Mouse (Mus musculus): Measurements from ENCODE around the gene Fitm1. TPM values are rescaled to one million over a fixed set of nuclear protein-coding genes. Genes with fewer than 3 reads are reported as not detected.
A peak's percentile ranks its signal among the peaks of the same experiment; 100 is the strongest.

The Fitm1 gene
- total RNA-seq, 2 experiments from 2014 or later: 172 to 176 TPM

DNA sequence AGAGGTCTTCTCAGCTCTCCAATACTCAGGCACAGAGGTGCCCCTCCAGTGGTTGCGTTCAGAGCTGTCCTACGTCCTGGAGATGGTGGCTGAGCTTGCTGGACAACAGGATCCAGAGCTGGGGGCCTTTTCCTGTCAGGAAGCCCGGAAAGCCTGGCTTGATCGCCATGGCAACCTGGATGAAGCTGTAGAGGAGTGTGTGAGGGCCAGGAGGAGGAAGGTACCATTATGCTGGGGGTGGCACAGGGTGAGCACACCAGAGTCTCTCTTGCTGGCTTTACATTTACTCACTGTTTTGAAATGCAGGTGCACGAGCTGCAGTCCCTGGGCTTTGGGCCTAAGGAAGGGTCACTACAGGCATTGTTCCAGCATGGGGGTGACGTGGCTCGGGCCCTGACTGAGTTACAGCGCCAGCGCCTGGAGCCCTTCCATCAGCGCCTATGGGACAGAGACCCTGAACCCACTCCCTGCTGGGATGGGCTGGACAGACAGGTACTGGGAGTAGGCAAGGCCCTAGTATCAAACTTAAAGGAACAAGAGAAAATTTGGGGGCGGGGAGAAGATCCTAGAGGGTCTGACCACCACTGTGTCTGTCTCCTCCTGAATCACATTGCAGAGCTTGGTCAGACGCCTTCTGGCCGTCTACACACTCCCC, 20.7 kb downstream of the Fitm1 start:
- DNase-seq: no peak

DNA sequence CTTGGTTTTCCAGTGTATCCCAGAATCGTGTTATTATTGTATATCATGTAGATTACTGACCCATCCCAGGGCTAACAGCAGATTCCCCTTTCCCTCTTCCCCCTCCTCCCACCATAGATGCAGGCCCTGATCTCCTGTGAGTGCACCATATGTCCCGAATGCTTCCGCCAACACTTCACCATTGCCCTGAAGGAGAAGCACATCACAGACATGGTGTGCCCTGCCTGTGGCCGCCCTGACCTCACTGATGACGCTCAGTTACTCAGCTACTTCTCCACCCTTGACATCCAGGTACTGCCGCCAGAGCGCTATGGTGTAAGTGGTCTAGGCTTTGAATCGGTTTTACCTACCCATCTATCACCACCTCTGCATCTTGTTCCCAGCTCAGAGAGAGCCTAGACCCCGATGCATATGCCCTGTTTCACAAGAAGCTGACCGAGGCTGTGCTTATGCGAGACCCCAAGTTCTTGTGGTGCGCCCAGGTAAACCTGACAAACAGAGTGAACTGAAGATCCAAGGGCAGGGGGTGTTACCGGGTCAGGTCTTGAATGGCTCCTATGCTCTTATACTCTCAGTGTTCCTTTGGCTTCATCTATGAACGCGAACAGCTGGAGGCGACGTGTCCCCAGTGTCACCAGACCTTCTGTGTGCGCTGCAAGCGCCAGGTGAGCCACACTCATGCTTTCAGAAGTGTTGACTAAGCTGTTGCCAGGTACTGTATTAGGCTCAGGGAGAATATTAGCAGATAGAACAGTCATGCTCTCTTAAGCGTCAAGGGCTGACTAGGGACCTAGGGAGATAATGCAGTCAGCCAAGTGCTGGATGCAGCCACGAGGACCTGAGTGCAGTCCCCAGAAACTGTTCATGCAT, 23.3 kb downstream of the Fitm1 start:
- DNase-seq: no peak

- DNase-seq: no peak
Observed at GRCm38 (mm10) chr14:55603271-55603632, 27.8 kb downstream of the Fitm1 start, which contains the start of gene Irf9. Gene Irf9 (plus strand): TSS chr14:55603571.

DNA sequence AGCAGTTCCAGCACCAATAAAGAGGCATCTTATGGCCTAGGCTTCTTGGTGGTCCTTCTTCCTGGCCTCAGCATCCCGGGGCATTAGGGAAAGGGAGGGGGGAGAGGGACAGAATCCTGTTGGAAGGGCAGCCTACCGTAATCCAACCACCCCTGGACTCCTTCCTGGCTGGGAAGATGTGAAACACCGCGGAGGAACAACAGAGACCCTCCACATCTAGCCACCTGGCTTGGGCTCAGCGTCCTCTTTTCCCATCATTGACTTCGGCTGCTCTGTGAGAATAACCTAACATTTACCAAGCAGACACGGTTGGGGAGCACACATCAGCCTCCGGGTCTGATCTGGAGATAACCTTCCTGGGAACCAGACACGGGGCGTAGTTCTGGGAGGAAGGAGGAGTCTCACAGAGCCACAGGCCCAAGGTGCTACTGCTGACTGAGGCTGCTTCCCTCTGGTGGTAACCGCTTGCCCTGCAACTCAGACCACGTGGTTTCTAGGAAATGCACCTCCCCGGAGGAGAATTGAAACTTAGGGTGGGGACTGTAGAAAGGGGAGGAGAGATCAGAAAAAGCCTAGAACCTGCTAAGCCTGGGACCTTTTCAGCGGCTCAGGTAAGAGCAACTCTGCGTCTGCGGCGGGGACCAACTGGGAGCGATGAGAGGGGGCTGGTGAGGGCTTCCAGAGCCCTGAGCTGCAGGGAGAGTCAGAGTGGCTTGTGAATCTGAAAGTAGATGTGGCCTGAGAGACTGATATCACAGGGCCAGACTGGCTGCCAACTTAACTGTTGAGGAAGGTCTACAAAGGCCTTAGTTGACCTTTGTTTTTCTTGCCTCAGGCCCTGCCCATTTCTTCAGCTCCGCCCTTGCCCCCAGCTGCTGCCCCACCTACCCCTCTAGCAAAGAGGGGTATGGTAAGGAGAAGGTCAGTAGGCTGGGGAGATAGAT, 28.5 kb downstream of the Fitm1 start:
- peak; percentile 94 to 96 for DNase-seq

GRCm38 (mm10) chr14:55604823-55605222, 29.4 kb downstream of the Fitm1 start:
- no peak for DNase-seq

GRCm38 (mm10) chr14:55605743-55606459, 30.5 kb downstream of the Fitm1 start:
- no peak for DNase-seq

DNA sequence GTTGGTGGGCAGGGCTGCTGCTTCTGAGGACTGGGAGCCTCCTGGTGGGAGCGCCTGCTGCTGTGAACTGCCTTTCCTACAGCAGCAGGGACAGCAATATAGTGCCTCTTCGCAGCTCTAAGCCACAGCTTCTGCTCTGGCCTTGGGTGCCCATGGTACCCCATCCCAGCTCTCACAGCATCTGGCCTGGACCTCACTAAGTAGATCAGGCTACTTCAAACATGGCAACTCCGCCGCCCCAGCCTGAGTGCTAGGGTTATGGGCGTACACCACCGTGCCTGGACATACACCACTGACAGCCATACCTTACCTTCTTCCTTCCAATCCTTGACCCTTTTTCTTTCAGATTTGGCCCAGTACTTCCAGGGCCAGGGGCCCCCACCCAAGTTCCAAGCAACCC, 32.9 kb downstream of the Fitm1 start:
- no peak for DNase-seq

GRCm38 (mm10) chr14:55613346-55613745, 37.9 kb downstream of the Fitm1 start:
- DNase-seq: no peak

DNA sequence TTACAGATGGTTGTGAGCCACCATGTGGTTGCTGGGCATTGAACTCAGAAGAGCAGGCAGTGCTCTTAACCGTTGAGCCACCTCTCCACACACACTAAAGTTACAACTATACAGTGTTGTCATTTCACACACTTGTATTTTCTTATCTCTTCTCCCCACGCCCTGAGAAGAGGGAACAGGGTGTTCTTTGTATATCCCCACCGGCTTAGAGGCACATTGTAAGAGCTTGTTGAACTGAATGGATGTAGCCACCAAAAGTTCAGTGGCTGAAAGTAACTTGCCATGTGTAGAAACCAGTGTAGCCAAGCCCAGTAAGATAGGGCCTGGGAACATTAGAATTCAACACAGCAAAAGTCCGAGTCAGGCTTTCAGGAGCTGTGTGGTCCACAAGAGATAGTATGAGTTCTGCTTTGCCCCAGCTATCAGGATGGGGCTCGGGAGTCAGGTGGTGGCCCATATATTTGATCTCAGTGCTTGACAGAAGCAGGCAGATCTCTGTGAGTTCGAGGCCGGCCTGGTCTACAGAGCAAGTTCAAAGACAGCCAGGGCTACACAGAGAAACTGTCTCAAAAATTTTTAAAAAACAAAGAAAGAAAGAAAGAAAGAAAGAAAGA, 39.3 kb downstream of the Fitm1 start:
- no peak for DNase-seq

DNA sequence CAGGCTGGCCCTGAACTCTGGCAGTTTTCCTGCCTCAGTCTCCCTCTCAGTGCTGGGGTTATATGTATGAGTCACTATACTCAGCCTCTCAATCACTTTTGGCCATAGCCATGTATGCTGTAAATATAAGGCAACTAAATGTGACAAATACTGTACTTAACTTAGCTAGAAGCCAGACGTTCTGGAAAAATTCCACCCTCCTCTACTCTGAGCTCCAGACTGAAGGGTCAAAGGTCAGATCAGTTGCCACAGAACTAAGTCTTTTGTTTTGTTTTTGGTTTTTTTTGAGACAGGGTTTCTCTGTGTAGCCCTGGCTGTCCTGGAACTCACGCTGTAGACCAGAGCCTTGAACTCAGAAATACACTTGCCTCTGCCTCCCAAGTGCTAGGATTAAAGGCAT, 40.5 kb downstream of the Fitm1 start:
- DNase-seq: no peak

DNA sequence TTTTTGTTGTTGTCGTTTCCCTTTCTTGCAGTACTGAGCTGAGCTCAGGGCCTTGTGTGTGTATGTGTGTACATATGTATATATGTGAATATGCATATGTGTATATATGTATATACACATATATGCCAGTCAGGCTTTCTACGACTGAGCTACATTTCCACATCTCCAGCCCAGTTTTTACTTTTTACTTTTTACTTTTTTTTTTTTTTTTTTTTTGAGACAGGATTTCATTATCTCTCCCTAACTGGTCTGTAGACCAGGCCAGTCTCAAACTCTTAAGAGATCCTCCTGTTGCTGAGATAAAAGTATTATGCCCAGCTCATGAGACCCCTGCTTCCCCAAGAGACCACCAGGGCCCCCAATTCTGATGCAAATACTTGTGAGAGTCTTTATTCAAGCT, 41.4 kb downstream of the Fitm1 start:
- no peak for DNase-seq

GRCm38 (mm10) chr14:55617822-55618221, 42.4 kb downstream of the Fitm1 start, which contains the start of gene Rec8:
Gene Rec8 (plus strand): TSS chr14:55618037.
- peak in 1 of 2 experiments; percentile 18 for DNase-seq

- DNase-seq: no peak
Observed at GRCm38 (mm10) chr14:55618486-55619195, 43.2 kb downstream of the Fitm1 start.

Other genes with a start within 250 kb of the Fitm1 start
- gene Dhrs4, start 96.9 kb upstream of the Fitm1 start, total RNA-seq (2021): 100 to 1,000 TPM; 127 to 134 TPM
- gene Carmil3, start 85.0 kb upstream of the Fitm1 start, total RNA-seq (2021): 1 to 10 TPM; 2.5 to 3.4 TPM
- gene Cpne6, start 65.2 kb upstream of the Fitm1 start, total RNA-seq (2021): not detected
- not detected for gene Nrl, start 50.6 kb upstream of the Fitm1 start, total RNA-seq (2021)
- gene Pck2, start 35.4 kb upstream of the Fitm1 start, total RNA-seq (2021): 1 to 10 TPM; 8.3 to 9.4 TPM
- gene Dcaf11, start 15.6 kb upstream of the Fitm1 start, total RNA-seq (2021): 100 to 1,000 TPM; 147 to 152 TPM
- gene A730061H03Rik, start 15.2 kb upstream of the Fitm1 start, total RNA-seq (2021): not detected
- 100 to 1,000 TPM; 276 to 319 TPM for gene Psme1, start 2.5 kb downstream of the Fitm1 start, total RNA-seq (2021)
- gene Emc9, start 9.7 kb downstream of the Fitm1 start, total RNA-seq (2021): 10 to 100 TPM; 66.8 to 70.0 TPM
- 100 to 1,000 TPM; 142 to 145 TPM for gene Psme2, start 15.5 kb downstream of the Fitm1 start, total RNA-seq (2021)
- 10 to 100 TPM; 25.4 to 29.9 TPM for gene Rnf31, start 16.1 kb downstream of the Fitm1 start, total RNA-seq (2021)
- 10 to 100 TPM in 1 of 2 experiments, 1 to 10 TPM in 1; 8.9 to 11.0 TPM for gene Irf9, start 28.0 kb downstream of the Fitm1 start, total RNA-seq (2021)
- under 1 TPM; 0.22 to 0.62 TPM for gene Rec8, start 42.4 kb downstream of the Fitm1 start, total RNA-seq (2021)
- gene Ipo4, start 60.3 kb downstream of the Fitm1 start, total RNA-seq (2021): 10 to 100 TPM; 51.3 to 64.8 TPM
- 1 to 10 TPM; 1.4 to 2.3 TPM for gene Gm49378, start 62.3 kb downstream of the Fitm1 start, total RNA-seq (2021)
- gene Tm9sf1, start 68.2 kb downstream of the Fitm1 start, total RNA-seq (2021): 10 to 100 TPM; 39.7 to 42.3 TPM
- under 1 TPM; 0.42 to 0.54 TPM for gene Tssk4, start 74.6 kb downstream of the Fitm1 start, total RNA-seq (2021)
- gene Mdp1, start 84.9 kb downstream of the Fitm1 start, total RNA-seq (2021): 10 to 100 TPM; 47.1 to 58.8 TPM
- 10 to 100 TPM in 1 of 2 experiments, 1 to 10 TPM in 1; 8.7 to 10.8 TPM for gene Gmpr2, start 96.3 kb downstream of the Fitm1 start, total RNA-seq (2021)
- gene Nedd8, start 96.5 kb downstream of the Fitm1 start, total RNA-seq (2021): 100 to 1,000 TPM; 250 to 257 TPM
- gene Tinf2, start 106.2 kb downstream of the Fitm1 start, total RNA-seq (2021): 10 to 100 TPM; 10.1 to 12.1 TPM
- gene Tgm1, start 138.3 kb downstream of the Fitm1 start, total RNA-seq (2021): under 1 TPM; 0.25 to 0.44 TPM
- gene Rabggta, start 146.6 kb downstream of the Fitm1 start, total RNA-seq (2021): 10 to 100 TPM; 14.8 to 15.8 TPM
- 10 to 100 TPM; 39.8 to 42.6 TPM for gene Dhrs1, start 170.1 kb downstream of the Fitm1 start, total RNA-seq (2021)
- gene Nop9, start 170.1 kb downstream of the Fitm1 start, total RNA-seq (2021): 10 to 100 TPM in 1 of 2 experiments, 1 to 10 TPM in 1; 7.7 to 11.9 TPM
- gene Cideb, start 182.8 kb downstream of the Fitm1 start, total RNA-seq (2021): 1 to 10 TPM; 2.0 TPM
- gene Ltb4r2, start 185.8 kb downstream of the Fitm1 start, total RNA-seq (2021): under 1 TPM; 0.21 to 0.25 TPM
- under 1 TPM; 0.25 to 0.41 TPM for gene Ltb4r1, start 190.3 kb downstream of the Fitm1 start, total RNA-seq (2021)
- gene Adcy4, start 208.5 kb downstream of the Fitm1 start, total RNA-seq (2021): 10 to 100 TPM; 15.7 to 17.3 TPM
- 1 to 10 TPM; 1.6 to 2.9 TPM for gene Ripk3, start 213.2 kb downstream of the Fitm1 start, total RNA-seq (2021)
- gene Nfatc4, start 247.5 kb downstream of the Fitm1 start, total RNA-seq (2021): 1 to 10 TPM; 2.5 to 4.0 TPM

Measured in heart, adult 18-20 months (tissue).